Mouse (Mus musculus) right cerebral cortex, postnatal 10 days (tissue): Measurements from ENCODE around the gene Nkx2-3.
A peak's percentile ranks its signal among the peaks of the same experiment; 100 is the strongest.

Experiments used
- DNase-seq, 2 experiments: peaks; one replicate each; pipeline ENCODE4 v3.0.0; 2021; ENCODE audit warnings: low spot score in 2 of 2

Gene Nkx2-3

GRCm38 (mm10) chr19:43618505-43619030 lies 6.4 kb downstream of the Nkx2-3 start:
- DNase-seq, result no peak

- DNase-seq, result no peak
Measured at GRCm38 (mm10) chr19:43619916-43620479, 7.9 kb downstream of the Nkx2-3 start.

GRCm38 (mm10) chr19:43623913-43624312 lies 11.8 kb downstream of the Nkx2-3 start:
- peak; percentile 46 to 54 for DNase-seq

- no peak for DNase-seq
Measured at GRCm38 (mm10) chr19:43626160-43626559, 14.0 kb downstream of the Nkx2-3 start.

GRCm38 (mm10) chr19:43627345-43627744 lies 15.2 kb downstream of the Nkx2-3 start:
- DNase-seq, result no peak

- no peak for DNase-seq
Measured at GRCm38 (mm10) chr19:43629088-43629487, 17.0 kb downstream of the Nkx2-3 start.

GRCm38 (mm10) chr19:43630466-43631251 lies 18.5 kb downstream of the Nkx2-3 start:
- peak; percentile 69 to 85 for DNase-seq

GRCm38 (mm10) chr19:43641833-43642232 lies 29.7 kb downstream of the Nkx2-3 start:
- DNase-seq, result no peak

GRCm38 (mm10) chr19:43642843-43643242 lies 30.7 kb downstream of the Nkx2-3 start:
- DNase-seq, result no peak

- DNase-seq, result no peak
Measured at GRCm38 (mm10) chr19:43645508-43645907, 33.4 kb downstream of the Nkx2-3 start.

GRCm38 (mm10) chr19:43646852-43647251 lies 34.7 kb downstream of the Nkx2-3 start:
- no peak for DNase-seq

- DNase-seq, result no peak
Measured at GRCm38 (mm10) chr19:43647261-43647660, 35.1 kb downstream of the Nkx2-3 start.

GRCm38 (mm10) chr19:43648343-43648742 lies 36.2 kb downstream of the Nkx2-3 start:
- no peak for DNase-seq

- DNase-seq, result no peak
Measured at GRCm38 (mm10) chr19:43651241-43651785, 39.2 kb downstream of the Nkx2-3 start.

- DNase-seq, result peak; percentile 68 to 88
Measured at GRCm38 (mm10) chr19:43655735-43656492, 43.8 kb downstream of the Nkx2-3 start.

- DNase-seq, result no peak
Measured at GRCm38 (mm10) chr19:43659632-43660031, 47.5 kb downstream of the Nkx2-3 start.

- no peak for DNase-seq
Measured at GRCm38 (mm10) chr19:43660774-43661173, 48.6 kb downstream of the Nkx2-3 start.

GRCm38 (mm10) chr19:43662176-43662967 lies 50.2 kb downstream of the Nkx2-3 start:
- DNase-seq, result peak in 1 of 2 experiments; percentile 39

GRCm38 (mm10) chr19:43663471-43663870 lies 51.3 kb downstream of the Nkx2-3 start:
- DNase-seq, result no peak
